Mouse (Mus musculus): Measurements from ENCODE around the gene Atp2c2.

Gene Atp2c2

GRCm38 (mm10) chr8:119778263-119778662 lies 78.5 kb downstream of the Atp2c2 start, which contains the start of gene Tldc1:
Gene Tldc1, minus strand, starts transcription at chr8:119778416.
- in situ Hi-C loops (cut with MboI; ENCODE audit: low pct_unique_long_range_greater_than_20kb in 1 of 2, low sequenced_read_pairs in 2 of 2, unreplicated experiment in 1 of 2) = loop anchor here in 1 of 2 experiments (5.0 kb wide), 1 partner anchor 91 kb away; no protein-coding TSS in a partner anchor

GRCm38 (mm10) chr8:119779013-119779737 lies 79.4 kb downstream of the Atp2c2 start:
- in situ Hi-C loops (cut with MboI; ENCODE audit: low pct_unique_long_range_greater_than_20kb in 1 of 2, low sequenced_read_pairs in 2 of 2, unreplicated experiment in 1 of 2) = loop anchor here in 1 of 2 experiments (5.0 kb wide), 1 partner anchor 92 kb away; no protein-coding TSS in a partner anchor

GRCm38 (mm10) chr8:119780402-119781049 lies 80.7 kb downstream of the Atp2c2 start:
- in situ Hi-C loops (cut with MboI; ENCODE audit: low pct_unique_long_range_greater_than_20kb in 1 of 2, low sequenced_read_pairs in 2 of 2, unreplicated experiment in 1 of 2) = loop anchor here in 1 of 2 experiments (10.0 kb wide), 1 partner anchor 64 kb away; the partner anchor contains the start of gene Cotl1

DNA sequence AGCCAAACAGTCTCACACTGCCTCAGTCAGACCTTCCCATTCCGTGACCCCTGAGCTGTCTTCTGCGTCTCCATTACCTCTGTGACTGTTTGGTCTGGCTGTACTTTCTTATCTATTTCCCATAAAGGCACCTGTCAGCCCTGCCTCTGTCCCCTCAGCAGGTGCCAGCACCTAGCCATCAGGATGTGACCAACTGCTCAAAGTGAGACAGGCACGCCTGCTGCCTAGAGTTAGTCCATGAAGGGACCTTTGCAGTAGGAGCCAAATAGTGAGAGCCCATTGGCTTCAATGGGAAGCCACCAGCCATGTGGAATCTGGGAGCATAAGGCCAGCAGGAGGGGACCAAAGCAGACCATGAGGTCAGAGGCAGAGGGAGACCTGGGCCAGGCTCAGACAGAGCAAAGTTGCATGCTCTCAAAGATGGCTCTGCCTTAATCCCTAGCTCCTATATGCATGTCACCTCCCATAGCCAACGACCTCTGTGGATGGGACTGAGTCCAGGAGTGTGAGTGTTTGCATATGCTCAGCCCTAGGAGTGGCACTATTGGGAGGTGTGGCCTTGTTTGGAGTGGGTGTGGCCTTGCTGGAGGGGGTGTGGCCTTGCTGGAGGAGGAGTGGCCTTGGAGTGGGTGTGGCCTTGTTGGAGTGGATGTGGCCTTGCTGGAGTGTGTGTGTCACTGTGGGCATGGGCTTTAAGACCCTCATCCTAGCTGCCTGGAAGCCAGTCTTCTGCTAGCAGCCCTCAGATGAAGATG lies 81.5 kb downstream of the Atp2c2 start:
- in situ Hi-C loops (cut with MboI; ENCODE audit: low pct_unique_long_range_greater_than_20kb in 1 of 2, low sequenced_read_pairs in 2 of 2, unreplicated experiment in 1 of 2) = loop anchor here in 1 of 2 experiments (10.0 kb wide), 1 partner anchor 64 kb away; the partner anchor contains the start of gene Cotl1

DNA sequence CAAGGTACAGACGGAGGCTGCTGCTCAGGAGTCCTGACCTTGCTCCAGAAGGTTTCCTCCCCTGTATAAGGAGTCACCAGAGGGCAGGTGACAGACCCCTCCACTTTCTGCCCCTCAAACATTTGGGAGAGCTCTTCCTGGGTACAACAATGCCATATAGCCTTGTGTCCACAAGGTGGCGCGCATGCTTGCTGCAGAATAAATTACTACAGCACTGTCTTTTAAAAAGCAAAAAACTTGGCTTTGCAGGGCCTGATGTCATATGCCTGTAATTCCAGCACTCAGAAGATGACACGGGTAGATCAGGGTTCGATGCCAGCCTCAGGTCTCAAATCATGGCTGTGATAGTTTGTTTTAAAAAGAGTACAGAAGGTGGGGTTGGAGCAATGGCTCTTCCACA lies 82.9 kb downstream of the Atp2c2 start:
- in situ Hi-C loops (cut with MboI; ENCODE audit: low pct_unique_long_range_greater_than_20kb in 1 of 2, low sequenced_read_pairs in 2 of 2, unreplicated experiment in 1 of 2) = loop anchor here in 1 of 2 experiments (10.0 kb wide), 1 partner anchor 62 kb away; the partner anchor contains the start of gene Cotl1

DNA sequence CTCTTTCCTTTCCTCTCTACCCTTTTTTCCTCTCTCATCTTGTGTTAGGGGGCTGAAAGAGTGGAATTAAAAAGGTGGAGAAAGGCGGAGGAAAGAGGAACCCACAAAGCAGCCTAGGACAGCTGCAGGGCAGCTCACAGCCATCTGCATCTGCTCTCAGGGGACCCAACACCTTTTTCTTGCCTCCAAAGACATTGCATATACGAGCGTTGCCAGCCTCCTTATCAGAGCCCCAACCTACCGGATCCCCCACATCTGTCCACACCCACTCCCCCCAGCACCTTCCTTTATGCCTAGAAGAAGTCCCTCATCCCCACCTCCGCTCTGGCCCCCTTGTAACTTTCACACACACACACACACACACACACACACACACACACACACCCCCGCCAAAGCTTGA lies 83.8 kb downstream of the Atp2c2 start:
- in situ Hi-C loops (cut with MboI; ENCODE audit: low pct_unique_long_range_greater_than_20kb in 1 of 2, low sequenced_read_pairs in 2 of 2, unreplicated experiment in 1 of 2) = loop anchor here in 1 of 2 experiments (10.0 kb wide), 1 partner anchor 61 kb away; the partner anchor contains the start of gene Cotl1

- in situ Hi-C loops (cut with MboI; ENCODE audit: low pct_unique_long_range_greater_than_20kb in 1 of 2, low sequenced_read_pairs in 2 of 2, unreplicated experiment in 1 of 2) = loop anchor here in 1 of 2 experiments (10.0 kb wide), 1 partner anchor 61 kb away; the partner anchor contains the start of gene Cotl1
Measured at GRCm38 (mm10) chr8:119784141-119784574, 84.3 kb downstream of the Atp2c2 start.

GRCm38 (mm10) chr8:119784676-119785075 lies 84.9 kb downstream of the Atp2c2 start:
- in situ Hi-C loops (cut with MboI; ENCODE audit: low pct_unique_long_range_greater_than_20kb in 1 of 2, low sequenced_read_pairs in 2 of 2, unreplicated experiment in 1 of 2) = loop anchor here in 1 of 2 experiments (10.0 kb wide), 1 partner anchor 60 kb away; the partner anchor contains the start of gene Cotl1

DNA sequence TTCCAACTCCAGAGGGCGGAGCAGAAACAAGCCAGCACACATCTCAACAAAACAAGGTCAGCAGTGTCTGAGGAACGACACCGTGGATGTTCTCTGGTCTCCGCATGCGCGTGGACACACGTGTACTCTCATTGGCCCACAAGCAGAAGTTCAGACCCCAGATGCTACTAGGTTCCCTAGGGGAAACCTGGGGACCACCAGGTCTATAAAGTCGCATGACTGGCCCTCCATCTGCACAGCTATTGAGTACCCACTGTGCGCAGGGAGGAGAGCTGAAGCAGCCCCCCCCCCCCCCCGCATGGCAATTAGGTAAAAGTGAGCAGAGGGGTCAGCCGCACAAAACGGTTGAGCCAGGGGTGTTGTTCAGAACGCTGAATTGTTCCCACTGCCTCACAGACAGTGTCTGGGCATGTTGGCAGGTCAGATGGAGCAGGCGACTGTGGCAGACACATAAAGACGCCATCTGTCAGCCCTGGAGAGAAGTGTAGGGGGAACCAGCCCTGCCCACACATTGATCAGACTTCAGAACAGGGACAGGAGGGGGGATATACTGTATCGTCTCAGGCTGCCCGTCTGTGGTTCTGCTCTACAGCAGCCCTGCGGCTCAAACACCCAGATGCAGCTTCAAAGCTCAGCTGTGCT lies 86.1 kb downstream of the Atp2c2 start:
- in situ Hi-C loops (cut with MboI; ENCODE audit: low pct_unique_long_range_greater_than_20kb in 1 of 2, low sequenced_read_pairs in 2 of 2, unreplicated experiment in 1 of 2) = loop anchor here in 1 of 2 experiments (10.0 kb wide), 1 partner anchor 59 kb away; the partner anchor contains the start of gene Cotl1

DNA sequence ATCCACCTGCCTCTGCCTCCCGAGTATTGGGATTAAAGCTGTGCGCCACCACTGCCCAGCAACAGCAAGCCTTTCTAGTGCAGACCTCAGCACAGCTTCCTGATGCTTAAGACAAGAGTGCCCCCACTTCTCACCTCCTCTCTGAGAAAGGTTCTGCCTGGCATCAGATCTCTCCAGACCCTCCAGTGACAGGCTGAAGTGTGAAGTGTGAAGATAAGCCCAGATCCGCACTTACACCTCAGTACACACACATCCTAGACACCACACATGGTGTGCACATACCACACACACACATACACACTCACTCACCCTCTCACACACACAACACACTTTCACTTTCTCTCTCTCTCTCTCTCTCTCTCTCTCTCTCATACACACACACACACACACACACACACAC lies 87.1 kb downstream of the Atp2c2 start:
- in situ Hi-C loops (cut with MboI; ENCODE audit: low pct_unique_long_range_greater_than_20kb in 1 of 2, low sequenced_read_pairs in 2 of 2, unreplicated experiment in 1 of 2) = loop anchor here in 1 of 2 experiments (10.0 kb wide), 1 partner anchor 58 kb away; the partner anchor contains the start of gene Cotl1

DNA sequence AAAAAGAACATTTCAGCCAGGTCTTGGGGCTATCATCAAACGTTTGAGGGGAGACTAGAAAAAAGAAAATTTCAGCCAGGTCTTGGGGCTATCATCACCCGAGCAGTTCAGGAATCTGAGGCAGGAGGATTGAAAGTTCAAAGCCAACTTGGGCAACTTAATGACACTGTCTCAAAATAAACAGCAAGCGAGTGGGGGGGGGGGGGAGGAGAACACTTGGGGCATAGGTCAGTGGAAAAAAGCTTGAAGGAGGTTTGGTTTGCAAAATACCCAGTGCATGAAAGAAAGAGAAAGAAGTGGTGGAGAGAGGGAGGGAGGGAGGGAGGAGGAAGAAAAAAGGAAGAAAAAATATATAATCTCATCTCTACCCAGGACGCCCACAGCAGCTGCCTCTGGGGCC lies 87.5 kb downstream of the Atp2c2 start:
- in situ Hi-C loops (cut with MboI; ENCODE audit: low pct_unique_long_range_greater_than_20kb in 1 of 2, low sequenced_read_pairs in 2 of 2, unreplicated experiment in 1 of 2) = loop anchor here in 1 of 2 experiments (10.0 kb wide), 1 partner anchor 57 kb away; the partner anchor contains the start of gene Cotl1

DNA sequence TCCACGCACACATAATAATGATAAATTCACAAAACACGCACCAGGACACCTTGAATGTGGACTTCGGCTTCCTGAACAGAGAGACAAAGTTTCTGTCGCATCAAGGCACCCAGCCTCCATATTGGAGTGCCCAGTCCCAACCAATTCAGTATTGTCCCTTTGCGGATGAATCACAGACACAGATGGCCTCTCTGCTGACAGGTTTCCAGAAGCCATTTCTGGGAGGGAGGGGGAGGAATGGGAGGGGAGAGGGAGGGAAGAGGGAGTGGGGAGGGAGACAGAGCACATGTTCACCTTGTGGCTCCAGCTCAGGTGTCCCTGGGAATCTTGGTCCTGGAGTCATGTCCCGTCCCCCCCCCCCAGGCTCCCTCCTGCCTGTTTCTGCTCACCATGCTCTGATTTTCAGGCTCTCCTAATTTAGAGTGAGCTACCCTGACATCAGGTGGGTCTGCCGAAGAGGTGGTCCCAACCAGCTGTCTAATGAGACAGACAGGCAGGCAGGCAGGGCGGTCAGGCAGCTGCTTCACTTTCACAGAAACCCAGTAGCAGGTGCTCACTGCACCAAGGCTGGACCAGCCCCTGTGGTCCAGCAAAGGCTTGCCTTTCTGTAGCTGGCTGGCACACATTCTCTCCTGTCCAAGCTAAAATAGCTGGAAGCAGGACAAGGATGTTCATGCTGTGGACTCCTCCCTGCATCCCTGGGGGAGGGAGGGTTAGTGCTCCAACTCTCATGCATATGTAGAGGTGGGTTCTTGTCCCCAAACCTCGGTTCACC lies 89.0 kb downstream of the Atp2c2 start:
- in situ Hi-C loops (cut with MboI; ENCODE audit: low pct_unique_long_range_greater_than_20kb in 1 of 2, low sequenced_read_pairs in 2 of 2, unreplicated experiment in 1 of 2) = loop anchor here in 1 of 2 experiments (10.0 kb wide), 1 partner anchor 56 kb away; the partner anchor contains the start of gene Cotl1

- in situ Hi-C loops (cut with MboI; ENCODE audit: low pct_unique_long_range_greater_than_20kb in 1 of 2, low sequenced_read_pairs in 2 of 2, unreplicated experiment in 1 of 2) = loop anchor here in 1 of 2 experiments (10.0 kb wide), 1 partner anchor 55 kb away; the partner anchor contains the start of gene Cotl1
Measured at GRCm38 (mm10) chr8:119789581-119789980, 89.8 kb downstream of the Atp2c2 start.

DNA sequence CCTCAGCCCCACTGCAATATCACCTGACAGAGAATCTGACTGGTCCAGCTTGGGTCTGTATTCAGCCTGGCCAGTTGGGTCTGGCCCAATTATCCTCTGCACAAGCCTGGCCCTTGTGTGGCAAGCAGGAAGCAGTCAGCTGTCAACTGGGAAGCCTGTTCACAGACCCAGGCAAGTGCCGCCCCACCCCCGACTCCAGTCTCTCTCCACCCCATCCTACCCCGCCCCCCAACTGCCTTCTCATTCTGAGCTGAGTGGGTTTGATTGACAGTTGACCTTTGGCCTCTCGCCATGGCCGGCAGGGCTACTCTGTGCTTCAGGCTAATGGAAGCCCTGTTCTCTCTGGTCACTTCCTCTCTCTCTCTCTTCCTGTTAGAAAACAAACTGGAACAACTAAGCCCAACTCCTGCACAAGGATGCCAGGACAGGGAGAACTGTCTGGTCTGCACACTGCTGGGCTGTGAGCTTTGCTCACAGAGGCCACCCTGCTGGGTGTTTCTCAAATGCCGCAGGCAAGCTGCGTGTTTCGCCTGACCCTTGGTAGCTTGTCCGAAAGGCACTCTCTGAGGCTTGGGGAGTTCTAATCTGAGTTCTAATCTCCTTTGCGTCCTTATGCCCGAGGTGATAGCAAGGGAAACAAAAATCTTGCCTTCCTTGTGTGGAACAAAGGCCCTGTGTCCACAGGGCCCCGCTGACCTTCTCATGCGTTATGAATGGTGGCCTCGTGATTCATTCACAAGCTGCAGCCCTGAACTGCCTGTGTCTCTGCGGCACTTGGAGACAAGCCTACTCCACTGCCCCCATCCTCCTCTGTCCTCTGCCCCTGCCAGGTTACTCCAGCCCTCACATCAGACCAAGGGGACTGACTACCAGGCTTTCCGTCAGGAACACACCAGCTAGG lies 92.2 kb downstream of the Atp2c2 start:
- in situ Hi-C loops (cut with MboI; ENCODE audit: low pct_unique_long_range_greater_than_20kb in 1 of 2, low sequenced_read_pairs in 2 of 2, unreplicated experiment in 1 of 2) = no loop called here

DNA sequence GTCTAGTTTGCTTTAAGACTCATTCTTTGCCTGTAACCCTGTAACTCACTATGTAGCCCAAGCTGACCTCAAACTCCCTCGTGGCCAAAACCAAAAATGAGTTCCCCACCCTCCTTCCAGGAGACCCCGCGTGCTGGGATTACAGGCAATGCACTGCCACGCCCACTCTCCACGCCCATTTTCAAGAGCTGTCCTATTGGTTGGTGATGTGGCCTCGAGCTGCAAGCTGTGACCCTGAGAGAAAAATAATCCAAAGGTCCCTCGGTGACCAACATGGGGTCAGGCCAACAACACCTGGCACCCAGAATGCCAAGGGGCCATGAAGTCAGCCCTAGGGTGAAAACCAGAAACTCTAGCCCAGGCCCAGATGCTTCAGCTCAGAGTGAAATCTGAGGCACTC lies 94.9 kb downstream of the Atp2c2 start:
- in situ Hi-C loops (cut with MboI; ENCODE audit: low pct_unique_long_range_greater_than_20kb in 1 of 2, low sequenced_read_pairs in 2 of 2, unreplicated experiment in 1 of 2) = loop anchor here in 1 of 2 experiments (5.0 kb wide), 1 partner anchor 43 kb away; no protein-coding TSS in a partner anchor

DNA sequence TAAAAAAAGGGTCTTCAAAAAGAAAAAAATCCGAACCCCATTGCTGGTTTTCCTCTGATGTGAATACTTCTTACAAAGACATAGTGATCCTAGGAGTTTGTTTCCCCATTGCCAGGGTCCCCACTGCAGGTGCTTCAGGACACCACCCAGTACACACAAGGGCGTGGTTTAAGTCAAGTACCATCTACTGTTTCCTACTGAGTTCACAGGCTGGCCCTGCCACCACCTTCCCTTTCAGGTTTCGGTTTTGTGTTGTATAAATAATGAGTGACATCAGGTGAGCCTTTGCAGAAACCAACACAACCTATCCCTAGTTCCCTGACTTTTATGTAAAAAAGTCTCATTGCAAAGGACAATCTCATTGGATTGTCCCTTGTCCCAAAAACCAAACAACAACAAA lies 95.8 kb downstream of the Atp2c2 start:
- in situ Hi-C loops (cut with MboI; ENCODE audit: low pct_unique_long_range_greater_than_20kb in 1 of 2, low sequenced_read_pairs in 2 of 2, unreplicated experiment in 1 of 2) = loop anchor here in 1 of 2 experiments (5.0 kb wide), 1 partner anchor 42 kb away; no protein-coding TSS in a partner anchor
